Mouse (Mus musculus): Measurements from ENCODE around the gene Pcdh7. TPM values are rescaled to one million over a fixed set of nuclear protein-coding genes. Genes with fewer than 3 reads are reported as not detected.

Gene Pcdh7
- polyA plus RNA-seq, 1 experiment from 2014 or later: 26.4 TPM

DNA sequence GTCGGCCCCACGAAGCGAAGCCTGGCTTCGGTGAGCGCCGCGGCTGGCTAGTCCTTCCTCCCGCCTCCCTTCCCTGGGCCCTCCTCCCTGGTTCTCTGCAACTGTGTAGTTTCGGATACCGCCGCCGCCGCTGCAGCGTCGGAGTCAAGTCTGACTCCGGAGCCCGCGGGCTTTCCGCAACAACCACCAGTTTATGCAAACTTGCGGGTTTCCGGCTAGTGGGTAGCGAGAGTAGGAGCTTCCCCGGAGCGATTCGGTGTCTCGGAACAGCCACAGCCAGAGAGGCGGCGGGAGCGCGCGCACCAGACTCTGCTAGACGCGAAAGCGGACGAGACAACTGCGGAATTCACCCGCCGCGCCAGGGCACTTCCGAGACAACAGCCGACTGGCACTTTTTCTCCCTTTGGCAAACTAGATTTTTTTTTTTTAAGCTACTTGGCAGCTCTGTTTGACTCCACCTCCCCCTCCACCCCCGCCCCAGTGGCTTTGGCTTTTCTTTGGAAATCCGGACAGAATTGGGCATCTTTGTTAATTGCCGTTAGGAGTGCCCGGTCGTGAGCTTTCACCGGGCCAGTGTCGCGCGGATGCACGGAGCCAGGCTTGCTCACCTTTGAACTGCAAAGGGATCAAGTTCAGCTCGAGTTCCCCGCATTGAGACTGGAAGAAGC, 395 bp upstream of the Pcdh7 start:
- Histone ChIP-seq H3K36me3 (ENCODE audit: control insufficient read depth, insufficient read depth, low read length) (peaks cover 3% of the 10 kb centered on the region; the same call in 1 of the 2 replicates), H3K4me1 (ENCODE audit: control insufficient read depth, insufficient read depth, low read length) (peaks cover 5% of the 10 kb centered on the region; the same call in 1 of the 2 replicates), H3K27ac (ENCODE audit: low read length) (peak overlapping the region; percentile 95), H3K9ac (replicated peaks; ENCODE audit: low read depth, low read length) (peak overlapping the region; percentile 65), H3K27me3 (ENCODE audit: control insufficient read depth, insufficient read depth, low read length) (no peaks in the 10 kb centered on the region), H3K9me3 (ENCODE audit: control insufficient read depth, low read depth, low read length) (no peaks in the 10 kb centered on the region), H3K4me3 (ENCODE audit: low read depth, low read length) (peak overlapping the region; percentile 72), H3K4me2 (replicated peaks; ENCODE audit: low read depth, low read length) (peak overlapping the region; percentile 89)
- ATAC-seq (ENCODE audit: insufficient number of reproducible peaks, insufficient read depth, low FRiP score, low read depth): no peak
- under 1% methylated on average over 53 of the region's 53 CpGs for WGBS

DNA sequence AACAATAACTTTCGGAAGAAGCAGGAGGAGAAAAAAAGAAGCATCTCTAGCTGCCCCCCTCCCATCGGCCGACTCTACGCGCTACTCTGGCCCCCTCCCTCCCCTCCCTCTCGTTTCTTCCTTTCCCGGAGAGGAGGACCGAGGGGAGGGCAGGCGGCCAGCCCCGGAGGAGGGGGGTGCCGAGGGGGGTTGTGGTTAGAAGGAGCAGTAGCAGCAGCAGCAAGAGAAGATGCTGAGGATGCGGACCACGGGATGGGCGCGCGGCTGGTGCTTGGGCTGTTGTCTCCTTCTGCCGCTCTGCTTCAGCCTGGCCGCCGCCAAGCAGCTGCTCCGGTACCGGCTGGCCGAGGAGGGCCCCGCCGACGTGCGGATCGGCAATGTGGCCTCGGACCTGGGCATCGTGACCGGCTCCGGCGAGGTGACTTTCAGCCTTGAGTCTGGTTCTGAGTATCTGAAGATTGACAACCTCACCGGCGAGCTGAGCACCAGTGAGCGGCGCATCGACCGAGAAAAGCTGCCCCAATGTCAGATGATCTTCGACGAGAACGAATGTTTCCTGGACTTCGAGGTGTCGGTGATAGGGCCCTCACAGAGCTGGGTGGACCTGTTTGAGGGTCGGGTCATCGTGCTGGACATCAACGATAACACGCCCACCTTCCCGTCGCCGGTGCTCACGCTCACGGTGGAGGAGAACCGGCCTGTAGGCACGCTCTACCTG, 1.3 kb downstream of the Pcdh7 start:
- peak overlapping the region; percentile 89 for H3K4me2 ChIP-seq (replicated peaks; ENCODE audit: low read depth, low read length)
- no peak for ATAC-seq (ENCODE audit: insufficient number of reproducible peaks, insufficient read depth, low FRiP score, low read depth)
- under 1% methylated on average over 54 of the region's 54 CpGs for WGBS
- peak overlapping the region; percentile 95; the same call in 1 of the 2 replicates for H3K27ac ChIP-seq (ENCODE audit: low read length)
- H3K4me1 ChIP-seq (ENCODE audit: control insufficient read depth, insufficient read depth, low read length): peaks cover 8% of the 10 kb centered on the region; the same call in 1 of the 2 replicates
- H3K36me3 ChIP-seq (ENCODE audit: control insufficient read depth, insufficient read depth, low read length): peaks cover 3% of the 10 kb centered on the region; the same call in 1 of the 2 replicates
- peak overlapping the region; percentile 72 for H3K4me3 ChIP-seq (ENCODE audit: low read depth, low read length)
- no peaks in the 10 kb centered on the region for H3K9me3 ChIP-seq (ENCODE audit: control insufficient read depth, low read depth, low read length)
- H3K9ac ChIP-seq (replicated peaks; ENCODE audit: low read depth, low read length): peak overlapping the region; percentile 65
- H3K27me3 ChIP-seq (ENCODE audit: control insufficient read depth, insufficient read depth, low read length): no peaks in the 10 kb centered on the region

GRCm38 (mm10) chr5:57719594-57720185, 1.9 kb downstream of the Pcdh7 start:
- Histone ChIP-seq H3K9me3 (ENCODE audit: control insufficient read depth, low read depth, low read length) (no peaks in the 10 kb centered on the region), H3K4me1 (ENCODE audit: control insufficient read depth, insufficient read depth, low read length) (peaks cover 9% of the 10 kb centered on the region; the same call in 1 of the 2 replicates), H3K36me3 (ENCODE audit: control insufficient read depth, insufficient read depth, low read length) (peaks cover 3% of the 10 kb centered on the region; the same call in 1 of the 2 replicates), H3K9ac (replicated peaks; ENCODE audit: low read depth, low read length) (peak overlapping the region; percentile 65), H3K4me2 (replicated peaks; ENCODE audit: low read depth, low read length) (peak overlapping the region; percentile 89), H3K4me3 (ENCODE audit: low read depth, low read length) (peak overlapping the region; percentile 72), H3K27ac (ENCODE audit: low read length) (no peak overlapping the region), H3K27me3 (ENCODE audit: control insufficient read depth, insufficient read depth, low read length) (no peaks in the 10 kb centered on the region)
- WGBS: under 1% methylated on average over 59 of the region's 59 CpGs
- no peak for ATAC-seq (ENCODE audit: insufficient number of reproducible peaks, insufficient read depth, low FRiP score, low read depth)

DNA sequence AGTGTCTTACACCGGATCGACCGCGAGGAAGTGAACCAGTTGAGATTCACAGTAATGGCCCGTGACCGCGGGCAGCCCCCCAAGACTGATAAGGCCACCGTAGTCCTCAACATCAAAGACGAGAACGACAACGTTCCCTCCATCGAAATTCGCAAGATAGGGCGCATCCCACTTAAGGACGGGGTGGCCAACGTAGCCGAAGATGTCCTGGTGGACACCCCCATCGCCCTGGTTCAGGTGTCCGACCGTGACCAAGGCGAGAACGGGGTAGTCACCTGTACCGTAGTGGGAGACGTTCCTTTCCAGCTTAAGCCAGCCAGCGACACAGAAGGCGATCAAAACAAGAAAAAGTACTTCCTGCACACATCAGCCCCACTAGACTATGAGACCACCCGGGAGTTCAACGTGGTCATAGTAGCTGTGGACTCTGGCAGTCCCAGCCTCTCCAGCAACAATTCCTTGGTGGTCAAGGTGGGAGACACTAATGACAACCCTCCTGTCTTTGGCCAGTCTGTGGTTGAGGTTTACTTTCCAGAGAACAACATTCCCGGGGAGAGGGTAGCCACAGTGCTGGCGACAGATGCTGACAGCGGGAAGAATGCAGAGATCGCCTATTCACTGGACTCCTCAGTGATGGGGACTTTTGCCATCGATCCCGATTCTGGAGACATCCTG, 2.6 kb downstream of the Pcdh7 start:
- Histone ChIP-seq H3K9me3 (ENCODE audit: control insufficient read depth, low read depth, low read length) (no peaks in the 10 kb centered on the region), H3K4me3 (ENCODE audit: low read depth, low read length) (peak overlapping the region; percentile 72), H3K4me2 (replicated peaks; ENCODE audit: low read depth, low read length) (peak overlapping the region; percentile 89), H3K4me1 (ENCODE audit: control insufficient read depth, insufficient read depth, low read length) (peaks cover 9% of the 10 kb centered on the region; the same call in 1 of the 2 replicates), H3K9ac (replicated peaks; ENCODE audit: low read depth, low read length) (peak overlapping the region; percentile 65), H3K27ac (ENCODE audit: low read length) (no peak overlapping the region), H3K36me3 (ENCODE audit: control insufficient read depth, insufficient read depth, low read length) (peaks cover 3% of the 10 kb centered on the region; the same call in 1 of the 2 replicates), H3K27me3 (ENCODE audit: control insufficient read depth, insufficient read depth, low read length) (no peaks in the 10 kb centered on the region)
- no peak for ATAC-seq (ENCODE audit: insufficient number of reproducible peaks, insufficient read depth, low FRiP score, low read depth)
- 5% methylated on average over 34 of the region's 34 CpGs for WGBS

DNA sequence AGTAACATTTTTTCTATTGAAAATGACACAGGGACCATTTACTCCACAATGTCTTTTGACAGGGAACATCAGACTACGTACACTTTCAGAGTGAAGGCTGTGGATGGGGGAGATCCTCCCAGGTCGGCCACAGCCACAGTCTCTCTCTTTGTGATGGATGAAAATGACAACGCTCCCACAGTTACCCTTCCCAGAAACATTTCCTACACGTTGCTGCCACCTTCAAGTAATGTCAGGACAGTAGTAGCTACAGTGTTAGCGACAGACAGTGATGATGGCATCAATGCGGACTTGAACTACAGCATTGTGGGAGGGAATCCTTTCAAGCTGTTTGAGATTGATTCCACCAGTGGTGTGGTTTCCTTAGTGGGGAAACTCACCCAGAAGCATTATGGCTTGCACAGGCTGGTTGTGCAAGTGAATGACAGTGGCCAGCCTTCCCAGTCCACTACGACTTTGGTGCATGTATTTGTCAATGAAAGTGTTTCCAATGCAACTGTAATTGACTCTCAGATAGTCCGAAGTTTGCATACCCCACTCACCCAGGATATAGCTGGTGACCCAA, 3.5 kb downstream of the Pcdh7 start:
- H3K27ac ChIP-seq (ENCODE audit: low read length): no peak overlapping the region
- peak overlapping the region; percentile 89 for H3K4me2 ChIP-seq (replicated peaks; ENCODE audit: low read depth, low read length)
- H3K27me3 ChIP-seq (ENCODE audit: control insufficient read depth, insufficient read depth, low read length): no peaks in the 10 kb centered on the region
- H3K4me1 ChIP-seq (ENCODE audit: control insufficient read depth, insufficient read depth, low read length): peaks cover 9% of the 10 kb centered on the region; the same call in 1 of the 2 replicates
- H3K4me3 ChIP-seq (ENCODE audit: low read depth, low read length): peak overlapping the region; percentile 72
- H3K36me3 ChIP-seq (ENCODE audit: control insufficient read depth, insufficient read depth, low read length): peaks cover 3% of the 10 kb centered on the region; the same call in 1 of the 2 replicates
- ATAC-seq (ENCODE audit: insufficient number of reproducible peaks, insufficient read depth, low FRiP score, low read depth): no peak
- WGBS: 29% methylated on average over 8 of the region's 8 CpGs
- peak overlapping the region; percentile 65; the same call in 1 of the 2 replicates for H3K9ac ChIP-seq (replicated peaks; ENCODE audit: low read depth, low read length)
- H3K9me3 ChIP-seq (ENCODE audit: control insufficient read depth, low read depth, low read length): no peaks in the 10 kb centered on the region

GRCm38 (mm10) chr5:57721927-57722326, 4.2 kb downstream of the Pcdh7 start:
- ATAC-seq (ENCODE audit: insufficient number of reproducible peaks, insufficient read depth, low FRiP score, low read depth): no peak
- peaks cover 9% of the 10 kb centered on the region; the same call in 1 of the 2 replicates for H3K4me1 ChIP-seq (ENCODE audit: control insufficient read depth, insufficient read depth, low read length)
- no peak overlapping the region for H3K9ac ChIP-seq (replicated peaks; ENCODE audit: low read depth, low read length)
- no peak overlapping the region for H3K27ac ChIP-seq (ENCODE audit: low read length)
- H3K36me3 ChIP-seq (ENCODE audit: control insufficient read depth, insufficient read depth, low read length): peaks cover 3% of the 10 kb centered on the region; the same call in 1 of the 2 replicates
- no peaks in the 10 kb centered on the region for H3K27me3 ChIP-seq (ENCODE audit: control insufficient read depth, insufficient read depth, low read length)
- peak overlapping the region; percentile 89 for H3K4me2 ChIP-seq (replicated peaks; ENCODE audit: low read depth, low read length)
- 17% methylated on average over 6 of the region's 6 CpGs for WGBS
- H3K4me3 ChIP-seq (ENCODE audit: low read depth, low read length): peak overlapping the region; percentile 72
- no peaks in the 10 kb centered on the region for H3K9me3 ChIP-seq (ENCODE audit: control insufficient read depth, low read depth, low read length)

DNA sequence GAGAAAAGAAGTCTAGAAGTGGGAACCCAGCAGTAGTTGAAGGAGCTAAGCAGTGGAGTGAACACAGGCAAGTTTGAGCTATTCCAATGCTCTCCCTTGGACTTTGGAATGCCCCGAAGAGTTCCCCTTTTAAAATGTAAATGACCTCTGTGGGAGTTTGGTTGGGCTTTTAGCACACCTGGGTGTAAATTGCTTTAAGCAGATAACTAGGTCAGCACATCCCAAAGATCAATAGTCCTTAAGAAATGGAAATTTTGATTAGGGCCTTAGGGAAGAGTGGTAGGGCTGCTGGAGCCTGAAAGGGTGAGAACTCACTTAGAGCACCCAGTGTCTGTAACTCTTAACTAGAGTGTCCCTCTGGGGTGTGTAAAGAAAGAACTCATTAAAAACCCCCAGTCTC, 15.7 kb downstream of the Pcdh7 start:
- Histone ChIP-seq H3K9ac (replicated peaks; ENCODE audit: low read depth, low read length) (no peak overlapping the region), H3K4me2 (replicated peaks; ENCODE audit: low read depth, low read length) (no peak overlapping the region), H3K9me3 (ENCODE audit: control insufficient read depth, low read depth, low read length) (no peaks in the 10 kb centered on the region), H3K4me3 (ENCODE audit: low read depth, low read length) (no peak overlapping the region), H3K27ac (ENCODE audit: low read length) (no peak overlapping the region), H3K36me3 (ENCODE audit: control insufficient read depth, insufficient read depth, low read length) (no peaks in the 10 kb centered on the region), H3K4me1 (ENCODE audit: control insufficient read depth, insufficient read depth, low read length) (no peaks in the 10 kb centered on the region), H3K27me3 (ENCODE audit: control insufficient read depth, insufficient read depth, low read length) (no peaks in the 10 kb centered on the region)
- WGBS: 26% methylated on average over 1 of the region's 1 CpGs
- no peak for ATAC-seq (ENCODE audit: insufficient number of reproducible peaks, insufficient read depth, low FRiP score, low read depth)

DNA sequence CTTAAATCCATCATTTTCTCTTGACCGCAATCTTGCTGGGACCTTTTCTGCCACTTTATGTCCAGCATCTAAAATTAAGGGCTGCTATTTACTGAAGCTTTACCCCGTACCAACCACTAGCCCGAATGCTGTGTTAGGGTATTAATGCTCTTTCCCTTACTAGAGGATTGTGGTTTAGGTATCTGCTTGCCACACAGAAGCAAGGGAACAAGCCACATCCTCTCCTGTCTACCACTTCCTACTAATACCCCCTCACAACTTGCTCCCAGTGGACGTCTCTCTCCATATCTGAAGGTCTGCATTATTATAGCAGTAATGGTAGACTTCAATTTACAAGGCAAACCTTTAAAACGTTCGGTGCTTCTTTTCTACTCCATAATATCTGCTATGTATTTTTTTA, 18.0 kb downstream of the Pcdh7 start:
- H3K27ac ChIP-seq (ENCODE audit: low read length): no peak overlapping the region
- WGBS: 81% methylated on average over 6 of the region's 6 CpGs

More for the DNA sequence above, 18.0 kb downstream of the Pcdh7 start:
- ATAC-seq (ENCODE audit: insufficient number of reproducible peaks, insufficient read depth, low FRiP score, low read depth): no peak
- Histone ChIP-seq H3K9me3 (ENCODE audit: control insufficient read depth, low read depth, low read length) (no peaks in the 10 kb centered on the region), H3K27me3 (ENCODE audit: control insufficient read depth, insufficient read depth, low read length) (no peaks in the 10 kb centered on the region), H3K4me3 (ENCODE audit: low read depth, low read length) (no peak overlapping the region), H3K4me1 (ENCODE audit: control insufficient read depth, insufficient read depth, low read length) (no peaks in the 10 kb centered on the region), H3K9ac (replicated peaks; ENCODE audit: low read depth, low read length) (no peak overlapping the region), H3K36me3 (ENCODE audit: control insufficient read depth, insufficient read depth, low read length) (no peaks in the 10 kb centered on the region), H3K4me2 (replicated peaks; ENCODE audit: low read depth, low read length) (no peak overlapping the region)

Data from stomach, embryonic 14.5 days (tissue).